Mouse (Mus musculus): ENCODE measurements around the gene Rcan1. TPM values are rescaled to one million over a fixed set of nuclear protein-coding genes. Genes with fewer than 3 reads are reported as not detected.

The Rcan1 gene
- polyA plus RNA-seq, 1 experiment: 20.2 TPM

GRCm38 (mm10) chr16:92387692-92388091 lies 83.0 kb downstream of the Rcan1 start:
- H3K4me2 ChIP-seq (ENCODE audit: low read depth): no peak overlapping the region
- no peaks in the 10 kb centered on the region for H3K36me3 ChIP-seq (ENCODE audit: control insufficient read depth, insufficient read depth)
- no peaks in the 10 kb centered on the region for H3K79me2 ChIP-seq (ENCODE audit: control insufficient read depth, insufficient read depth)
- TF ChIP-seq POLR2A (IDR thresholded peaks at IDR 0.05; ENCODE audit: insufficient read length, low read depth) (no peak), TCF12 (IDR thresholded peaks at IDR 0.05; ENCODE audit: insufficient read depth, poor library complexity, severe bottlenecking) (no peak), CEBPB (IDR thresholded peaks at IDR 0.05; ENCODE audit: insufficient read depth, poor library complexity, severe bottlenecking) (no peak), POLR2AphosphoS2 (IDR thresholded peaks at IDR 0.05; ENCODE audit: insufficient read length, low read depth) (no peak), REST (IDR thresholded peaks at IDR 0.05; ENCODE audit: insufficient read depth, insufficient read length) (no peak)
- no peak overlapping the region for H3ac ChIP-seq (ENCODE audit: control insufficient read depth, insufficient read length)
- H3K4me3 ChIP-seq: no peak overlapping the region
- peaks cover 3% of the 10 kb centered on the region for H3K27me3 ChIP-seq (ENCODE audit: control insufficient read depth, insufficient read depth, insufficient read length)

GRCm38 (mm10) chr16:92385062-92385461 lies 85.6 kb downstream of the Rcan1 start:
- H3K36me3 ChIP-seq (ENCODE audit: control insufficient read depth, insufficient read depth): no peaks in the 10 kb centered on the region
- peaks cover 13% of the 10 kb centered on the region for H3K27me3 ChIP-seq (ENCODE audit: control insufficient read depth, insufficient read depth, insufficient read length)
- TF ChIP-seq REST (IDR thresholded peaks at IDR 0.05; ENCODE audit: insufficient read depth, insufficient read length): no peak
- no peak overlapping the region for H3K4me2 ChIP-seq (ENCODE audit: low read depth)
- no peaks in the 10 kb centered on the region for H3K79me2 ChIP-seq (ENCODE audit: control insufficient read depth, insufficient read depth)
- H3K4me3 ChIP-seq: no peak overlapping the region
- no peak overlapping the region for H3ac ChIP-seq (ENCODE audit: control insufficient read depth, insufficient read length)

- no peak overlapping the region for H3ac ChIP-seq (ENCODE audit: control insufficient read depth, insufficient read length)
- H3K79me2 ChIP-seq (ENCODE audit: control insufficient read depth, insufficient read depth): no peaks in the 10 kb centered on the region
- no peak overlapping the region for H3K4me3 ChIP-seq
- TF ChIP-seq USF1 (IDR thresholded peaks at IDR 0.05; ENCODE audit: low read depth): no peak
- TF ChIP-seq MYOG (IDR thresholded peaks at IDR 0.05; ENCODE audit: control insufficient read depth in 1 of 3, insufficient read depth in 1 of 3, insufficient read length in 2 of 3, low read depth in 2 of 3): no peak
- TF ChIP-seq SRF (IDR thresholded peaks at IDR 0.05; ENCODE audit: control insufficient read depth, insufficient read length, low read depth): no peak
- TF ChIP-seq TCF3 (IDR thresholded peaks at IDR 0.05; ENCODE audit: insufficient read length, low read depth): no peak
- no peak for TF ChIP-seq E2F4 (IDR thresholded peaks at IDR 0.05; ENCODE audit: insufficient read depth)
- TF ChIP-seq TCF12 (IDR thresholded peaks at IDR 0.05; ENCODE audit: insufficient read depth, poor library complexity, severe bottlenecking): no peak
- no peak for TF ChIP-seq MYOD1 (IDR thresholded peaks at IDR 0.05; ENCODE audit: control insufficient read depth in 1 of 3, insufficient read length in 2 of 3, low read depth in 2 of 3)
- no peak for TF ChIP-seq REST (IDR thresholded peaks at IDR 0.05; ENCODE audit: insufficient read depth, insufficient read length)
- TF ChIP-seq MAX (IDR thresholded peaks at IDR 0.05; ENCODE audit: low read depth): no peak
- TF ChIP-seq CEBPB (IDR thresholded peaks at IDR 0.05; ENCODE audit: insufficient read depth, poor library complexity, severe bottlenecking): no peak
- no peak for TF ChIP-seq POLR2AphosphoS2 (IDR thresholded peaks at IDR 0.05; ENCODE audit: insufficient read length, low read depth)
- TF ChIP-seq POLR2A (IDR thresholded peaks at IDR 0.05; ENCODE audit: insufficient read length, low read depth): no peak
- H3K27me3 ChIP-seq (ENCODE audit: control insufficient read depth, insufficient read depth, insufficient read length): peaks cover 18% of the 10 kb centered on the region
- H3K36me3 ChIP-seq (ENCODE audit: control insufficient read depth, insufficient read depth): no peaks in the 10 kb centered on the region
- no peak overlapping the region for H3K4me2 ChIP-seq (ENCODE audit: low read depth)
These were observed 87.3 kb downstream of the Rcan1 start for GRCm38 (mm10) chr16:92383412-92383811.

GRCm38 (mm10) chr16:92382508-92382907 lies 88.2 kb downstream of the Rcan1 start:
- H3K4me3 ChIP-seq: no peak overlapping the region
- H3ac ChIP-seq (ENCODE audit: control insufficient read depth, insufficient read length): no peak overlapping the region
- no peak overlapping the region for H3K4me2 ChIP-seq (ENCODE audit: low read depth)
- TF ChIP-seq SRF (IDR thresholded peaks at IDR 0.05; ENCODE audit: control insufficient read depth, insufficient read length, low read depth) (no peak), CEBPB (IDR thresholded peaks at IDR 0.05; ENCODE audit: insufficient read depth, poor library complexity, severe bottlenecking) (no peak), E2F4 (IDR thresholded peaks at IDR 0.05; ENCODE audit: insufficient read depth) (no peak), MYOG (IDR thresholded peaks at IDR 0.05; ENCODE audit: control insufficient read depth in 1 of 3, insufficient read depth in 1 of 3, insufficient read length in 2 of 3, low read depth in 2 of 3) (no peak), POLR2A (IDR thresholded peaks at IDR 0.05; ENCODE audit: insufficient read length, low read depth) (no peak), USF1 (IDR thresholded peaks at IDR 0.05; ENCODE audit: low read depth) (no peak), TCF3 (IDR thresholded peaks at IDR 0.05; ENCODE audit: insufficient read length, low read depth) (no peak), POLR2AphosphoS2 (IDR thresholded peaks at IDR 0.05; ENCODE audit: insufficient read length, low read depth) (no peak), MYOD1 (IDR thresholded peaks at IDR 0.05; ENCODE audit: control insufficient read depth in 1 of 3, insufficient read length in 2 of 3, low read depth in 2 of 3) (no peak), REST (IDR thresholded peaks at IDR 0.05; ENCODE audit: insufficient read depth, insufficient read length) (no peak), TCF12 (IDR thresholded peaks at IDR 0.05; ENCODE audit: insufficient read depth, poor library complexity, severe bottlenecking) (no peak), MAX (IDR thresholded peaks at IDR 0.05; ENCODE audit: low read depth) (no peak)
- no peaks in the 10 kb centered on the region for H3K79me2 ChIP-seq (ENCODE audit: control insufficient read depth, insufficient read depth)
- peaks cover 18% of the 10 kb centered on the region for H3K27me3 ChIP-seq (ENCODE audit: control insufficient read depth, insufficient read depth, insufficient read length)
- H3K36me3 ChIP-seq (ENCODE audit: control insufficient read depth, insufficient read depth): no peaks in the 10 kb centered on the region

- H3K4me2 ChIP-seq (ENCODE audit: low read depth): no peak overlapping the region
- no peaks in the 10 kb centered on the region for H3K79me2 ChIP-seq (ENCODE audit: control insufficient read depth, insufficient read depth)
- H3K4me3 ChIP-seq: no peak overlapping the region
- TF ChIP-seq CEBPB (IDR thresholded peaks at IDR 0.05; ENCODE audit: insufficient read depth, poor library complexity, severe bottlenecking) (no peak), TCF3 (IDR thresholded peaks at IDR 0.05; ENCODE audit: insufficient read length, low read depth) (no peak), E2F4 (IDR thresholded peaks at IDR 0.05; ENCODE audit: insufficient read depth) (no peak), POLR2A (IDR thresholded peaks at IDR 0.05; ENCODE audit: insufficient read length, low read depth) (no peak), POLR2AphosphoS2 (IDR thresholded peaks at IDR 0.05; ENCODE audit: insufficient read length, low read depth) (no peak), SRF (IDR thresholded peaks at IDR 0.05; ENCODE audit: control insufficient read depth, insufficient read length, low read depth) (no peak), REST (IDR thresholded peaks at IDR 0.05; ENCODE audit: insufficient read depth, insufficient read length) (no peak), TCF12 (IDR thresholded peaks at IDR 0.05; ENCODE audit: insufficient read depth, poor library complexity, severe bottlenecking) (no peak), MYOG (IDR thresholded peaks at IDR 0.05; ENCODE audit: control insufficient read depth in 1 of 3, insufficient read depth in 1 of 3, insufficient read length in 2 of 3, low read depth in 2 of 3) (no peak), MAX (IDR thresholded peaks at IDR 0.05; ENCODE audit: low read depth) (no peak), MYOD1 (IDR thresholded peaks at IDR 0.05; ENCODE audit: control insufficient read depth in 1 of 3, insufficient read length in 2 of 3, low read depth in 2 of 3) (no peak), USF1 (IDR thresholded peaks at IDR 0.05; ENCODE audit: low read depth) (no peak)
- H3K36me3 ChIP-seq (ENCODE audit: control insufficient read depth, insufficient read depth): no peaks in the 10 kb centered on the region
- H3ac ChIP-seq (ENCODE audit: control insufficient read depth, insufficient read length): no peak overlapping the region
- H3K27me3 ChIP-seq (ENCODE audit: control insufficient read depth, insufficient read depth, insufficient read length): peaks cover 18% of the 10 kb centered on the region
These were observed 89.6 kb downstream of the Rcan1 start for GRCm38 (mm10) chr16:92381092-92381491.
